Mouse (Mus musculus): ENCODE data around the gene Ptpn3. TPM values are rescaled to one million over a fixed set of nuclear protein-coding genes. Genes with fewer than 3 reads are reported as not detected.
"Not testable (repeated sequence)": the region's sequence is repeated elsewhere in the genome, so short reads cannot be mapped to it uniquely, and the experiment has no call there.

Gene Ptpn3
- total and polyA plus RNA-seq, 3 experiments, result 0.08 to 0.14 (median 0.09) TPM

DNA sequence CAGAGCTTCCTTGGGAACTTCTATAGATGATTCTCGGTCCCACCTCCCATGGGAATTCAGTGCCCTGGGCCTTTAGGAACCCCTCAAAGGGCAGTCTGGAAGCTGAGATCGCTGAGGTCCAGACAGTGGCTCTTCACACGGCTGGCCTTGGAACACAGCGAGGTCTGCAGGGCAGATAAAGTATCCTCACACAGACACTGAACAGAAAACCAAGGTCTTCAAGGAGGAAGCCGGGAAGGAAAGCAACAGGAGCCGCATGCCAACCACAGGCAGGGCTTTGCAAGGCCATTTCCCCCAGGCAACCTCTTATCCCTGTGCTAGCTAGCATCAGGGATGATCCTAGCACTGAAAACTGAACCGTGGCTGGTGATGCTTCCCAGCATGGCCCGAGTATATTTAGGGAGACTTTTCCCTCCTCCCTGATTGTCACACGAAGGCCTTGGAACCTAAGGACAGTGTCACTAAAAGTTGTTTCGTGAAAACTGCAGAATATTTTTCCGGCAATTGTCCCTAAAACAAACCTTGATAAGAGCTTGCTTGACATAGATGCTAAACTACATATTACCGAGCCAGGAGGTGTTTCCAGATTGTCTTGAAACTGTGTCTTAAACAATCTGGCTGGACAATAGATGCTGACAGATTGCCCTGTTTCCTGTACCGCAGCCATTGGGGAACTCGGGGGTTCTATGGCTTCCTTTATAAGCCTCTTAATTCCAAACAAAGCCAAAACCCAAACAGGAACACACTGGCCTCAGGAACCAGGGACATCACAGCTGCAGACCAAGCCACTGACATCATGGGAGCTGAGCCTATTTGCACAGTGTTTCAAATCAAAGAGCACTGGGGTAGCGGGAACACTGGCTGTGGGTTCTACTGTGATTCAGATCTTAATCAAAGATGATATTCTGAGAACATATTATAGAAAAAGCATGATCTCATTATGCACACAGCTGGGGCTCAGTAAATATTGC lies 27.8 kb downstream of the Ptpn3 start:
- peaks cover 0 to 4% of the 10 kb centered on the region in 2 experiments; a peak in 2 of 4 replicates for H3K4me1 ChIP-seq (ENCODE audit: control insufficient read depth in 1 of 2, insufficient read depth in 2 of 2)
- dilution Hi-C loops (cut with MboI; ENCODE audit: extremely low pct_ligation_motif_present, extremely low pct_unique_long_range_greater_than_20kb, low sequenced_read_pairs) (no loop called here), in situ Hi-C loops (cut with MboI; ENCODE audit: low pct_ligation_motif_present, low pct_unique_long_range_greater_than_20kb, low sequenced_read_pairs) (no loop called here)
- no peak for TF ChIP-seq USF1 (IDR thresholded peaks at IDR 0.05; ENCODE audit: low read depth, low read length)
- no peak for TF ChIP-seq UBTF (IDR thresholded peaks at IDR 0.05; ENCODE audit: low read depth, low read length)
- TF ChIP-seq MEF2A (IDR thresholded peaks at IDR 0.05; ENCODE audit: borderline replicate concordance, low read depth, low read length), result no peak
- TF ChIP-seq CHD2 (IDR thresholded peaks at IDR 0.05; ENCODE audit: low read length), result no peak
- TF ChIP-seq MAX (IDR thresholded peaks at IDR 0.05; ENCODE audit: low read length), result no peak
- TF ChIP-seq MAFK (IDR thresholded peaks at IDR 0.05; ENCODE audit: insufficient replicate concordance, low read length), result no peak
- TF ChIP-seq BHLHE40 (IDR thresholded peaks at IDR 0.05; ENCODE audit: low read depth, low read length), result no peak
- no peak for TF ChIP-seq IRF4 (IDR thresholded peaks at IDR 0.05; ENCODE audit: low read depth, low read length)
- no peak for TF ChIP-seq CHD1 (IDR thresholded peaks at IDR 0.05; ENCODE audit: low read depth, low read length)
- no peak for TF ChIP-seq SIN3A (IDR thresholded peaks at IDR 0.05; ENCODE audit: low read length)
- no peak for TF ChIP-seq TBP (conservative IDR thresholded peaks at IDR 0.05; ENCODE audit: low read depth, low read length)
- TF ChIP-seq HCFC1 (IDR thresholded peaks at IDR 0.05; ENCODE audit: low read depth, low read length), result no peak
- TF ChIP-seq JUND (conservative IDR thresholded peaks at IDR 0.05; ENCODE audit: low read depth, low read length), result no peak
- no peak for TF ChIP-seq ZNF384 (IDR thresholded peaks at IDR 0.05; ENCODE audit: low read depth, low read length)
- no peak for TF ChIP-seq MYC (IDR thresholded peaks at IDR 0.05; ENCODE audit: low read depth, low read length)
- no peak overlapping the region for H3K4me2 ChIP-seq (ENCODE audit: insufficient read depth, low read depth, poor library complexity, severe bottlenecking)
- H3K4me3 ChIP-seq (replicated peaks in 1 of 3; ENCODE audit: low read depth in 2 of 3, low read length in 2 of 3, poor library complexity in 1 of 3), result no peak overlapping the region
- H3K27me3 ChIP-seq (replicated peaks), result no peaks in the 10 kb centered on the region
- H3K36me3 ChIP-seq (replicated peaks in 1 of 2; ENCODE audit: control insufficient read depth in 1 of 2, insufficient read depth in 1 of 2, low read length in 1 of 2), result no peaks in the 10 kb centered on the region
- no peak overlapping the region for H3K27ac ChIP-seq (ENCODE audit: insufficient read depth, low read depth)
- no peak for DNase-seq (ENCODE audit: extremely low read depth)
- H3K9me3 ChIP-seq (replicated peaks; ENCODE audit: low read length), result no peaks in the 10 kb centered on the region
- H3K9ac ChIP-seq (ENCODE audit: insufficient read depth, low read depth), result no peak overlapping the region
- H3K79me2 ChIP-seq (replicated peaks; ENCODE audit: control insufficient read depth, extremely low read depth, insufficient read depth, poor library complexity, severe bottlenecking), result no peaks in the 10 kb centered on the region

DNA sequence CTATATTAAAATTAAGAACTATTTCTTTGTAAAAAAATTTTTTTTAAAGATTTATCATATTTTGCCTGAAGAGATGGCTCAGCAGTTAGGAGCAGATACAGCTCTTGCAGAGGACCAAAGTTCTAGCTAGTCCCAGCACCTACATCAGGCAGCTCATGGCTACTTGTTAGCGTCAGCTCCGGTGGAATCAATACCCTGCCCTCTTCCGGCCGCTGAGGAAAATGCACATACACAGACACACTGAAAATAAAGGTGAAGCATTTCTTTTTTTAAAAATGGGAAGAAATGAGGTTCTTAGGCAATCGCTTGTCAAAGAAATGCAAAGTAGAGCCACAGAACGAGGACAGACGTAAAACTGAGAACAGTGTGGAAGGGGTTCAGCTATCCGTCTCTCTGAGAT lies 30.6 kb downstream of the Ptpn3 start:
- H3K9ac ChIP-seq (ENCODE audit: insufficient read depth, low read depth), result no peak overlapping the region
- dilution Hi-C loops (cut with MboI; ENCODE audit: extremely low pct_ligation_motif_present, extremely low pct_unique_long_range_greater_than_20kb, low sequenced_read_pairs), result no loop called here

DNA sequence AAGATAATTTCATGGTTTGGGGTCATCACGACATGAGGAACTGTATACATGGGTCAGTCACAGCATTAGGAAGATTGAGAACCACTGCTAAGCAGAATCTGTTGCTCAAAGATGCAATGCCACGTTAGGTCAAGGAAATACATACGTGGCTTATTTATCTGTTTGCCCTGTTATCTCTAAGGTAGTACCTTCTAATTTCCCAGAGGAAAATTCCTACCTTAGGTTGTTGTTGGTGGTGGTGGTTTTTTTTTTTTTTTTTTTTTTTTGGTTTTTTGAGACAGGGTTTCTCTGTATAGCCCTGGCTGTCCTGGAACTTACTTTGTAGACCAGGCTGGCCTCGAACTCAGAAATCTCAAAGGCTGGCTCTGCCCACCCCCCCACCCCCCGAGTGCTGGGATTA lies 31.1 kb downstream of the Ptpn3 start:
- H3K9me3 ChIP-seq (replicated peaks; ENCODE audit: low read length); dilution Hi-C loops (cut with MboI; ENCODE audit: extremely low pct_ligation_motif_present, extremely low pct_unique_long_range_greater_than_20kb, low sequenced_read_pairs); H3K9ac ChIP-seq (ENCODE audit: insufficient read depth, low read depth); H3K27ac ChIP-seq (ENCODE audit: insufficient read depth, low read depth); in situ Hi-C loops (cut with MboI; ENCODE audit: low pct_ligation_motif_present, low pct_unique_long_range_greater_than_20kb, low sequenced_read_pairs); H3K79me2 ChIP-seq (replicated peaks; ENCODE audit: control insufficient read depth, extremely low read depth, insufficient read depth, poor library complexity, severe bottlenecking); H3K36me3 ChIP-seq (replicated peaks in 1 of 2; ENCODE audit: control insufficient read depth in 1 of 2, insufficient read depth in 1 of 2, low read length in 1 of 2); H3K27me3 ChIP-seq (replicated peaks); H3K4me2 ChIP-seq (ENCODE audit: insufficient read depth, low read depth, poor library complexity, severe bottlenecking); DNase-seq (ENCODE audit: extremely low read depth); H3K4me3 ChIP-seq (replicated peaks in 1 of 3; ENCODE audit: low read depth in 2 of 3, low read length in 2 of 3, poor library complexity in 1 of 3): not testable (repeated sequence)
- H3K4me1 ChIP-seq (ENCODE audit: control insufficient read depth in 1 of 2, insufficient read depth in 2 of 2), result peaks cover 0 to 18% of the 10 kb centered on the region in 2 experiments; a peak in 2 of 4 replicates

More for the DNA sequence above, 30.6 kb downstream of the Ptpn3 start:
- no peak overlapping the region for H3K4me3 ChIP-seq (replicated peaks in 1 of 3; ENCODE audit: low read depth in 2 of 3, low read length in 2 of 3, poor library complexity in 1 of 3)
- in situ Hi-C loops (cut with MboI; ENCODE audit: low pct_ligation_motif_present, low pct_unique_long_range_greater_than_20kb, low sequenced_read_pairs), result no loop called here
- H3K4me1 ChIP-seq (ENCODE audit: control insufficient read depth in 1 of 2, insufficient read depth in 2 of 2), result peaks cover 0 to 17% of the 10 kb centered on the region in 2 experiments; a peak in 2 of 4 replicates
- no peak overlapping the region for H3K27ac ChIP-seq (ENCODE audit: insufficient read depth, low read depth)
- H3K79me2 ChIP-seq (replicated peaks; ENCODE audit: control insufficient read depth, extremely low read depth, insufficient read depth, poor library complexity, severe bottlenecking), result no peaks in the 10 kb centered on the region
- H3K27me3 ChIP-seq (replicated peaks), result no peaks in the 10 kb centered on the region
- no peaks in the 10 kb centered on the region for H3K9me3 ChIP-seq (replicated peaks; ENCODE audit: low read length)
- no peak overlapping the region for H3K4me2 ChIP-seq (ENCODE audit: insufficient read depth, low read depth, poor library complexity, severe bottlenecking)
- no peaks in the 10 kb centered on the region for H3K36me3 ChIP-seq (replicated peaks in 1 of 2; ENCODE audit: control insufficient read depth in 1 of 2, insufficient read depth in 1 of 2, low read length in 1 of 2)
- peak; percentile 25 to 70; a peak in 3 of 4 replicates for TF ChIP-seq CTCF (conservative IDR thresholded peaks at IDR 0.05 in 1 of 2, IDR thresholded peaks at IDR 0.05 in 1 of 2; ENCODE audit: low read depth in 2 of 2, low read length in 2 of 2)
- peak; percentile 35 for TF ChIP-seq RAD21 (IDR thresholded peaks at IDR 0.05; ENCODE audit: low read depth, low read length)
- TF ChIP-seq SMC3 (IDR thresholded peaks at IDR 0.05; ENCODE audit: low read depth, low read length), result peak; percentile 48
- TF ChIP-seq HCFC1 (IDR thresholded peaks at IDR 0.05; ENCODE audit: low read depth, low read length), result no peak
- peak; percentile 42 for DNase-seq (ENCODE audit: extremely low read depth)
